Mouse (Mus musculus): Measurements from ENCODE around the gene Fgfr2.
A peak's percentile ranks its signal among the peaks of the same experiment; 100 is the strongest.
"Not testable (repeated sequence)": the region's sequence is repeated elsewhere in the genome, so short reads cannot be mapped to it uniquely, and the experiment has no call there.

The Fgfr2 gene

GRCm38 (mm10) chr7:133120221-133120751 is 2.9 kb downstream of the Fgfr2 start:
- no peak for DNase-seq (ENCODE audit: low read depth, low spot score)

DNA sequence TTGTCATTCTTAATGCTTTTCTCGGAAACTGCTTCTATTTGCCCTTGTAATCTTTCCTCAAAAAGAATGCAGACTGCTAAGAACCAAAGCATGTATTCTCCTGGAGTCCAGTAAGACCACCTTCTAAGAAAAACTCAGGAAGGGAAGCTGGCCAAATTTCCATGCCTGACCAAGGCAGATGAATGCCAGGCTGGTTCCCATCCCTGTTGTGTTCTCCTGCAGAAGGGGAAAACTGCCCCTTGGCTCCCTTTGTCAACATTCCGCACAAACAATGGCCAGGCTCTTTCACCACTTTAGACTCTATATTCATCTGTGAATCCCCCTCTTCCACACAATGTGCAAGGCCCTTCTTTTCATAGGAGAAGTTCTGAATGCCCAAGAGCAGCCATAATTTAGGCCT is 5.3 kb downstream of the Fgfr2 start:
- no peak for DNase-seq (ENCODE audit: low read depth, low spot score)

GRCm38 (mm10) chr7:133116542-133116941 is 6.6 kb downstream of the Fgfr2 start:
- DNase-seq (ENCODE audit: low read depth, low spot score) = no peak

- DNase-seq (ENCODE audit: low read depth, low spot score) = no peak
These were observed 7.3 kb downstream of the Fgfr2 start for GRCm38 (mm10) chr7:133115886-133116285.

DNA sequence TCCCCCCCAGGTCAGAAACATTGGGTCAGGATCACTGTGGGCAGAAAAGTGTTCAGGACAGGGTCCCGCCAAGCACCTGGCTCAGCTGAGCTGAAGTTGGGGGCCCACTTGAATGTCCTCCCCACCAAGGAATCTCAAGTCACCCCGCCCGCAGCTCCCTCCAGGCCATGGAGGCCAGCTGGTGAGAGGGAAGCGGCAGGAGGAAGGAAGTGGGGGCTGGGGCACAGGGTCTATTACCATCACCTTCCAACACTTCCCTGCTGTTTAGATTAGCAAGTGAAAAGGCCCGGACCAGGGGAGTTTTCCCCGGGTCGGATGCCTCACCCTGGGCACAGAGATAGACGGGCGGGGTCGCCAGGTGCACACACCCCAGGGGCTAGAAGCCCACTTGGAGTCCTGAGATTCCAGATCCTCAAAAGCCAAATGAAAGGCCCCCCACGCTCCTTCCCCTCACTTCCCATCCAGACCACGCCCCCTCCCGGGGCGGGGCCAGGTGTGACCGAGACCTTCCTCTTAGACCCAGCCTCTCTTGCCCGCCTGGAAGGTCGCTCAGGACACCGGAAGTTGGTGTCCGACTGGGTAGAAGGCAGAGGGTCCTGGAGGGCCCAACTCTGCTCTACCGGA is 8.2 kb downstream of the Fgfr2 start:
- DNase-seq (ENCODE audit: low read depth, low spot score) = no peak

DNA sequence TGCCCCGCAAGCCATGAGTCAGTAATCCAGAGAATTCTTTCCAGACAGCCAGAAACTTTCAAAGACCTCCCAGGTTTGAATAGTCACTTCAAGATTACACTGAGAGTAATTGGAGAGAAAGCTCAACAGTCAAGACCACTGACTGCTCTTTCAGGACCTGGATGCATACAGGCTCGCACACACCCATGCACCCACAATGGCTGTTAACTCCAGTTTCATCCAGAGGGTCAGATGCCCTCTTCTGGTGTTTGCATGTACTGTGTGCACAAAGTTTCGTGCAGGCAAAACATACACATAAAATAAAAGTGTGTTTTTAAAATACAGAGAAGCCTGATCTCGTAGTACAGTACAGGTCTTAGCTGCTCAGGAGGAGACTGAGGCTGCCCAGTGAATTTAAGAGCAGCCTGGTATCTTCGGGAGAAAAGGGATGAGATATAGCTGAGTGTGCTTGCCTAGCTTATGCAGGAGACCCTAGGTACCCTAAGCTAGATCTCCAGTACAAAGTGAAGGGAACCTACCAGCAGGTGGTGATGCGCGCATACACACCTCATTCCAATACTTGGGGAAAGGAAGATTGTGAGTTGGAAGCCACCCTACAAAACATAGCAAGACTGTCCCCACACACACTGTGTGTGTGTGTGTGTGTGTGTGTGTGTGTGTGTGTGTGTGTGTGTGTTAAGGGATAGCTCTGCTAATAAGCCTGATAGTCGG is 9.8 kb downstream of the Fgfr2 start:
- DNase-seq (ENCODE audit: low read depth, low spot score) = no peak

- no peak for DNase-seq (ENCODE audit: low read depth, low spot score)
These were observed 10.8 kb downstream of the Fgfr2 start for GRCm38 (mm10) chr7:133112351-133112831.

GRCm38 (mm10) chr7:133109442-133109841 is 13.7 kb downstream of the Fgfr2 start:
- no peak for DNase-seq (ENCODE audit: low read depth, low spot score)

DNA sequence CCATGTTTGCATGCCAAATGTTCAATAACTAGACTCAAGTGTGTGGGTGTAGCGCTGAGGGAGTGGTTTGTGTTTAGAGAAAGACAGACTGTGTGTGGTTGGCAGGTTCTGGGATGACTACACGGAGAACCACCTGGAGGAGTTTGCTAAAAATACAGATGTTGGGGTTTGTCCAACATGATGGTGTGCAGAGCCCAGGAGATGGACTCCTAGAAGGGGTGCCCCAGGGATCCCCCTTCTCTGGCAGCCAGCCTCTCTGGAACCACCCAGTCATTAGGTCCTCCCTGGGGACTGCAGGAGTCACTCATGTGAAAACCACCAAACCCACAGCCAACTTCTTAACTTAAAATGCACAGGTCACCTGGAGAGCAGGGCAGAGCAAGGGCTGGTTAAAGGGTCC is 14.5 kb downstream of the Fgfr2 start:
- DNase-seq (ENCODE audit: low read depth, low spot score) = no peak

- DNase-seq (ENCODE audit: low read depth, low spot score) = peak; percentile 85
These were observed 20.6 kb downstream of the Fgfr2 start for GRCm38 (mm10) chr7:133102578-133102977.

DNA sequence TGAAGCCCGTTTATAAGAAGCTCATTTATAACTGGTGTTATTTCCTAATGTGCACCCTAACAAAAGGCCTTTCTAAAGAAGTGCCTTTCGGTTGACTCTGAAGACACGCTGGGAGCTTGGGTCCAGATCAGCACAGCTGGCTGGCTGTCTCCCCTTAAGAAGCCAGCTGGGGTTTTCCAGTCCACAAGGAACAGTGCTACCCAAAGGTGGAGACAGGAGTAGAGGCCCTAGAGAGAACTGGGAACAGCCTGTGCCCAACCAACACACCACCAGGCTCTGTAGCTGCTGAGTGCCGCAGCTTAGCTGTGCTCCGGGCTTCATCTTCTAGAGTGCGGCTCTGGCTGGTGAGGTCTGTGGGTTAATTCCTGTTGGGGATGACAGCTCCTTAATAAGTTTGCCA is 22.1 kb downstream of the Fgfr2 start:
- DNase-seq (ENCODE audit: low read depth, low spot score) = no peak

- DNase-seq (ENCODE audit: low read depth, low spot score) = no peak
These were observed 23.0 kb downstream of the Fgfr2 start for GRCm38 (mm10) chr7:133100178-133100577.

DNA sequence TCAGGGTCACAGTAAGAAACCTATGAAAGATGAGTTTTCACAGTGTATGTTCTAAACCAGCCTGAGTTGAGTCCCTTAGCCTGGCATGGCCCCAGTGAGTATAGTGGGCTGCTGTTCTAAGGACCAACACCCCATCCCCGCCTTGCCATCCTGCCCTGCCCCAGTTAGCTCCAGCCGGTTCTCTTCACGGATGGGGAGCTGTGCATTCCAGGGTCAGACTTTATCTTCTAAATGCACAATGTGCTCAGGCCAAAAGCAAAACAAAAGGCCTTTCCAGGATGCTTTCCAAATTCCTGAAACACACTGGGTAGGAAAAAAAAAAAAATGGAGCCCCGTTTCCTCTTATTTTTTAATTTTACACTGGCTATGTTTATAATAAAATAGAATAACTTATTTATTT is 23.9 kb downstream of the Fgfr2 start:
- no peak for DNase-seq (ENCODE audit: low read depth, low spot score)

DNA sequence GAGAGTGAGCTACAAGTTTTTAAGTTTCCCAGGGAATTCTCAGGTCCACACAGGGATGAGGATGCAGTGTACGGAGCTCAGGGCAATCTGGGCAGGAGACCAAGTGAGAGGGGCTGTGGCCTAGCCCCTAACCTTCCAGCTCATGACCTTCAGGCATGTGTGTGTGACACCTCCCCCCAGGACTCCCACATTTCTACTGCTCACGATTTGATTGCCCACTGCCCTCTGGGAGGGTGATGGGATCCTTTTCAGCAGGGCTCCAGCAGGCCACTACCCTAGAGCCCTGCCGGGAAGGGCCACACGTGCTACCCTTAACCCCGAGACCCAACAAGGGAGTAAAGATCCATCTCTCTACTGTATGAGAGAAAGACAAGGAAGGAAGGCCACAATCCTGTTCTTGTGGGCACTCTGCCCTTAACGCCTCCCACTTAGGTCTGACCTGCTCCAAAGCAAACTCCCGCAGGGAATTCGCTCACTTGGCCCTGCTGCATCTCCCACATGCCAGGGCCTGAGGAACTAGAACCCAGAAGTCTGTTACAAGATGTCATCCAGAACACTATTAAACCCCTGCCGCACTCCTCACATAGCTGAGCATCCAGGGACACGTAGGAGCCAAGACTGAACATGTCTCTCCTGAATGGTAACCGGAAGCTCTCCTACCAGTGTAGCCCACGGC is 24.9 kb downstream of the Fgfr2 start:
- no peak for DNase-seq (ENCODE audit: low read depth, low spot score)

DNA sequence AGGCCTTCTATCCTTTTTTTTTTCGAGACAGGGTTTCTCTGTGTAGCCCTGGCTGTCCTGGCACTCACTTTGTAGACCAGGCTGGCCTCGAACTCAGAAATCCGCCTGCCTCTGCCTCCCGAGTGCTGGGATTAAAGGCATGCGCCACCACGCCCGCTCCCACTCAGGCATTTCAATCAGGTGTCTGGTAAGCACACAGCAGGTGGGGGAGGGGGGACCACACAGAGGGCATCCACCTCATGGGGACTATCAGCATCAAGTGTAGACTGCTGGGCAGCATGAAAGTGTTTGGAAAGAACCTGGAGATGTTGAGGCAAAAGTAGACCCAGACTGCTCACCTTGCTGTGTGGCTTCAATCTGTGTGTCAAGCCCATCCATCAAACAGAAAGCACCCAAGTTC is 27.5 kb downstream of the Fgfr2 start:
- not testable (repeated sequence) for DNase-seq (ENCODE audit: low read depth, low spot score)

DNA sequence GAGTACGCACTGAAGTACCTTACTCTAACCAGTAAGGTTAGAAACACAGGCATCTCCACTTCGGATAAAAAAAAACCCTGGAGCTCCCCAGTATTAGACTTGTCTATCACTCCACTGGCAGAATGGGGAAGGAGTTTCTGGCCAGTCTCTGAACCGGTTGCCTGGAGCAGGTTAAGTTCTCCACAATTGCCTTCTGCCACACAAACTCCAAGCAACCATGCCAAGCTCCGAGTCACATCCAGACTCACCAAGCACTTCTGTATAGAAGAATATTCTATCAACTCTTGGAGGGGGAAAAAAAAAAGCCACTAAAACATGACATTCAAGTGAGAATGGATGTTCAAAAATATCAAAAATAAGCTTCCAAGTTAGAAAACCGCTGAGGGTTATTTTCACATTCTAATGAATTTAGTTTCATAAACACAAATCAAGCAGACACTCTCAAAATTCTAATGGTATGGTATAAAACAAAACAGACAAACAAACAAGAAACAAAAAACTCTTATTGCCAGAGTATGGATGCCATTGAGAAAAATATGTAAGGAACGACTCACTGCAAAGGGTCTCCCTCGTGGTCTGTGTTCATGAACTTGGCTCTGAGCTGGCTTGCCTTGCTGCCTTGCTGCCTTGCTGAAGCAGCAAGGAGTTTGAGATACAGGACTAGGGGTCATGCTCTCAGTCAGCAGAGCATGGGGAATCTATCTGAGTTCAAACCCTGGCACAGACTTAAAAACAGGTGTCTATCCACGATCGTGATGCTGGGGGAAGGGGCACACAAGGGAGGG is 28.2 kb downstream of the Fgfr2 start:
- DNase-seq (ENCODE audit: low read depth, low spot score) = no peak

- peak; percentile 49 for DNase-seq (ENCODE audit: low read depth, low spot score)
These were observed 29.0 kb downstream of the Fgfr2 start for GRCm38 (mm10) chr7:133094161-133094560.

DNA sequence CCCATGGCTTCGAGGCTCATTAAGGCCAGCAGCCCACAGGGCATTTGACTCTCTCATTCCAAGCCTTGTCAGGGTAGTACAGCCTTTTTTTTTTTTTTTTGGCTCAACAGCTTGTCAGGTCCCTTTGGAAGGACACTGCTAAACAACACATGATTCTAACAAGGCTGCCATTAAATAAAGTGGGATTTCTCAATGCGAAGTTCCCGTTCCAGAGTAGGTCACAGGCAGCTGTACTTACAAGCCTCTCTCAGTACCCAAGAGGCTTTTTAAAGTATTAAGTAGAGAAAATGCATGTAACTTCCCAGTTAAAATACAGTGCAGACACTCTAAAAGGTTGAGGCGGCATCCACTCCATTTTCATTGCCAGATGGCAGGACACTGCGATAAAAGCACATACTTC is 29.4 kb downstream of the Fgfr2 start:
- peak; percentile 48 for DNase-seq (ENCODE audit: low read depth, low spot score)

DNA sequence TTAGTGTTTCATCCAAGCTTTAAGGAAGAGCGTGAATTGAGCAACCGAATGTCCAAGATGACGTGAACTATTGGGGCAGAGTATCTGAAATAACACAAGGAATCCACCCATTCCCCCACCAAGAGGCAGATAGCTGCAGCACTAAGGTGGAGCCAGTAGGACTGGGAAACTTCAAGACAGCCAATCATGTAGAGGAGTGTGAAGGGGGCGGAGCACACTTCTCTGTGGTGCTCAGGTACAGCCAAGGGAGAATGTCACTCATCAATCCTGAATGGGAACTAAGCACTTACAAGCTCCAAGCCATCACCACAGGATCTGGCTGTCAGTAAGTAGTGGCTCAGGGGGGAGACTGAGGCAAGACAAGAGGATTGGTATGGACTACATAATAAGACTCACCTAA is 32.5 kb downstream of the Fgfr2 start:
- DNase-seq (ENCODE audit: low read depth, low spot score) = no peak

DNA sequence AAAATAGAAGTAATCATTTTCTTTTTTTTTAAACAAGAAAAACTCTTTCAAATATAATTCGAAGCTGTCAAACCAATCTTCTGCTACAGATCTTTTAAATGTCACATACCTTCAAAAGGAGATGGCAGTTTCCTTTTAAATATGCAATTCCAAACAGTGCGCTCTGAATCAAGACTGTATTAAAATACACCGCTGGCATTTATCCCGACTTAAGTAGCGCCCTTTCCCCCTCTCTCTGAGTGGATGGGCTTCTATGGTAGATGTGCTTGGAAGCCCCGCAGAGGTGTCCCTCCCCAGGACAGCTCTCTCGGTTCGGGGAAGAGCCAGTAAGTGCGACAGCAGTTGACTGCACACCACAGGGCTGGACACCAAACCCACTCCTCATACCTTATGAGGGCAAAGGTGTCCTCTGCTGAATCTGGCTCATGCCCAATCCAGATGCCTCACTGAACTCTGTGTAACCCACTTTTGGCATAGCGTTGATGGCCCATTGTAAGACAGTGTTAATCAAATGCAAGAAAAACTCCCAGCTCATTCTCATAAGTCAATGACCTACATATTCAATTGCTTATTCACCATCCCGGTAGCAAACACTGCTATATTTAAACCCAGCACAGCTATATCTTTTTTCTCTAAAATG is 33.4 kb downstream of the Fgfr2 start:
- DNase-seq (ENCODE audit: low read depth, low spot score) = no peak

DNA sequence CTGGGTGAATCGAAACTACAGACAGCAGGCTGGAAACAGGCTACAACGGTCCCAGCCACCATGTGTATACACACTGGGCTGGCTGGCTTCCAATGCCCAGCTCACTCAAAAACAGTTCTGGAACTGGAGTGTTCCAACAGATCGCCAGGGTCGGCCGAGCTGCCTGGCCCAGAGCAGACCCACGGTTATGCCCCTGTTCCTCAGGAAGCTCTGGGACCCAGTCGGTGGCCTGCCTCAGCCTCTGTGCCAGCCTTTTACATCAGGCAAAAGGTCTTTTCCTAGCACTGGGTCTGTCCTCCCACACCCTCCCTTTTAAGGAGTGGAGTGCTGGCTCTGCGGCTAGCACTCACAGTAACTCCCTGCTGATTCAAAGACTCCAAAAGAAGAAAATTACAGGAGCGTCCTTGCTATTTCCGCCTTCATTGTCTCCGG is 34.3 kb downstream of the Fgfr2 start:
- peak; percentile 47 for DNase-seq (ENCODE audit: low read depth, low spot score)
